Mouse (Mus musculus): ENCODE results near the gene Golim4. TPM values are rescaled to one million over a fixed set of nuclear protein-coding genes. Genes with fewer than 3 reads are reported as not detected.

The Golim4 gene
- polyA plus RNA-seq, 1 experiment from 2014 or later = 30.3 TPM

GRCm38 (mm10) chr3:75926327-75926726 is 30.4 kb downstream of the Golim4 start:
- TF ChIP-seq CTCF (IDR thresholded peaks at IDR 0.05; ENCODE audit: low read depth) = no peak
- H3K4me3 ChIP-seq (ENCODE audit: low read depth, low read length) = no peak overlapping the region
- H3K27ac ChIP-seq (ENCODE audit: low read depth, low read length) = no peak overlapping the region
- no peak for ATAC-seq
- no peak overlapping the region for H3K4me2 ChIP-seq (replicated peaks; ENCODE audit: low read depth)
- H3K9ac ChIP-seq (ENCODE audit: low read depth, low read length) = no peak overlapping the region
- H3K36me3 ChIP-seq (ENCODE audit: control insufficient read depth, insufficient read depth) = no peaks in the 10 kb centered on the region
- H3K4me1 ChIP-seq (replicated peaks; ENCODE audit: control insufficient read depth, insufficient read depth, low read length) = no peaks in the 10 kb centered on the region
- H3K27me3 ChIP-seq (replicated peaks; ENCODE audit: control insufficient read depth, insufficient read depth, low read length) = no peaks in the 10 kb centered on the region
- no peaks in the 10 kb centered on the region for H3K9me3 ChIP-seq (ENCODE audit: control insufficient read depth)
- 68% methylated on average over 3 of the region's 3 CpGs for WGBS

DNA sequence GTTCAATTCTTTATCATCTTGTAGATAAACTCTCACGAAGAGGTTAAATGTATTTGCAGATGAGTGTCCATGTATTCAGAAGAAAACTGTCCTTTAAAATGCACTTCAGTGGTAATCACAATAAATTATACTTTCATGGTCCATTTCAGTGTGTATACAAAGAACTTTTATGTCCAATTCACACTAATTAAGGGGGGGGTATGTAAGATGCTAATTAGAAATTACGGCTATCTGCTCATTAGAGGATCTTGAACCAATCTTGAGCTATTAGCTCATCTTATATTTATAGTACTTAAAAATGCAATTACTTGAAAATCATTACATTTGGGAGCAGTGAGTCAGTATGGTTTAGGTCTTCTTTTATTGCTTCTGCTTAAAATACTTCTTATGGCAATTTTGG is 31.6 kb downstream of the Golim4 start:
- no peaks in the 10 kb centered on the region for H3K27me3 ChIP-seq (replicated peaks; ENCODE audit: control insufficient read depth, insufficient read depth, low read length)
- no peaks in the 10 kb centered on the region for H3K9me3 ChIP-seq (ENCODE audit: control insufficient read depth)
- no peak overlapping the region for H3K27ac ChIP-seq (ENCODE audit: low read depth, low read length)
- no peak overlapping the region for H3K9ac ChIP-seq (ENCODE audit: low read depth, low read length)
- no peaks in the 10 kb centered on the region for H3K36me3 ChIP-seq (ENCODE audit: control insufficient read depth, insufficient read depth)
- no peak for TF ChIP-seq CTCF (IDR thresholded peaks at IDR 0.05; ENCODE audit: low read depth)
- 69% methylated on average over 2 of the region's 2 CpGs for WGBS
- no peak overlapping the region for H3K4me2 ChIP-seq (replicated peaks; ENCODE audit: low read depth)
- H3K4me1 ChIP-seq (replicated peaks; ENCODE audit: control insufficient read depth, insufficient read depth, low read length) = no peaks in the 10 kb centered on the region
- no peak overlapping the region for H3K4me3 ChIP-seq (ENCODE audit: low read depth, low read length)
- no peak for ATAC-seq

DNA sequence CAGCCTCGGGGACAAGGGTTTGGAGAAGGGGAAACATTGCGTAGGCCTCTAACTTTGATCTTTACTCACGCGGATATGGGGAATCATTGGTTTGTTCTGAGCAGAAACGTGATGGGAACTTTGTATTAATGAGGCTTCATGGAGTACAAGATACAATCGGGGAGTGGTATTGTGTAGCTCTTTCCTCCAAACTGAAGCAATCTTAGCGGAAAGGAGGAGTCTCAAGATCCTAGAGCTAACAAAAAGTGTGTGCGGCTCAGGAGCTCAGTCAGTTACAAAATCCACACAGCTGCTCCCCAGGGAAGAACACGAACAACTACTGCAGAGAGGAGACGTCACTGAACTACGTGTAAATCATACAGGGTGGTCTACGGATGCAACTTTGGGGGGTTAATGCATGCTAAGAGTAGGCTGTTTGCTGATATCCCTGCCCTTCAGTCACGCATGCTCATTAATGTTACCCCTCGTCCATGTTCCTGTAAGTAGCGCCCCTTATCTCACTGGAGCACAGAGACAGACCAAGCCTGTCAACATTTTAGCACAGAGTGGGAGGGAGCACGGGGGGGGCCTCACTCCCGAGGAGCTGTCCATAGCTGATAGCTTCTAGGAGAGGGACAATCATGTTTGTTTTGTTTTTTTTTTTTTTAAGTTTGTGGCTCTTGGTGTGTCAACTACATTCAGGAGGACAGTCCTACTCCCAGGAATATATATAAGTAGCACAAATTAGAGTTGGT is 38.8 kb downstream of the Golim4 start:
- no peaks in the 10 kb centered on the region for H3K9me3 ChIP-seq (ENCODE audit: control insufficient read depth)
- no peak for TF ChIP-seq CTCF (IDR thresholded peaks at IDR 0.05; ENCODE audit: low read depth)
- no peak overlapping the region for H3K27ac ChIP-seq (ENCODE audit: low read depth, low read length)
- H3K27me3 ChIP-seq (replicated peaks; ENCODE audit: control insufficient read depth, insufficient read depth, low read length) = no peaks in the 10 kb centered on the region
- H3K9ac ChIP-seq (ENCODE audit: low read depth, low read length) = no peak overlapping the region
- no peak overlapping the region for H3K4me3 ChIP-seq (ENCODE audit: low read depth, low read length)
- no peak for ATAC-seq
- H3K4me1 ChIP-seq (replicated peaks; ENCODE audit: control insufficient read depth, insufficient read depth, low read length) = no peaks in the 10 kb centered on the region
- no peaks in the 10 kb centered on the region for H3K36me3 ChIP-seq (ENCODE audit: control insufficient read depth, insufficient read depth)
- no peak overlapping the region for H3K4me2 ChIP-seq (replicated peaks; ENCODE audit: low read depth)
- 81% methylated on average over 17 of the region's 17 CpGs for WGBS

DNA sequence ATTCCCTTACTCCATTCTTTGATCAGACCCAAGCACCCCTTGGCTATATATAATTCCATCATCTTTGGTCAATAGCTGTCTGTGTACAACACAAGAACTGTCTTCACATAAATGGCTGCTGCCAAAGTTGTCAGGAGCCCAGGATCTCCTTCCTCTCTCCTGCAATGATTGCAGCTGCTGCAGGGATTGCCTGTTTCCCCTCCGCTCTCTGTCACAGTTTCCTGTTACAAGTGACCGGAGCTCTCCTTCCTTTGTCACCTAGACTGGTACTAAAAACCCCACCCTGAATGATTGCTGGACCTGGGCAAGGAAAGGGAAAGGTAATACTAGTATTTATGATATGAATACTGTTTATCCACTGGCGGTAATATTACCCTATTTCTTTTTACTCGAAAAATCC is 44.0 kb downstream of the Golim4 start:
- 33% methylated on average over 4 of the region's 4 CpGs for WGBS
- no peaks in the 10 kb centered on the region for H3K27me3 ChIP-seq (replicated peaks; ENCODE audit: control insufficient read depth, insufficient read depth, low read length)
- H3K9me3 ChIP-seq (ENCODE audit: control insufficient read depth) = no peaks in the 10 kb centered on the region
- no peaks in the 10 kb centered on the region for H3K36me3 ChIP-seq (ENCODE audit: control insufficient read depth, insufficient read depth)
- H3K9ac ChIP-seq (ENCODE audit: low read depth, low read length) = no peak overlapping the region
- no peaks in the 10 kb centered on the region for H3K4me1 ChIP-seq (replicated peaks; ENCODE audit: control insufficient read depth, insufficient read depth, low read length)
- H3K27ac ChIP-seq (ENCODE audit: low read depth, low read length) = no peak overlapping the region
- no peak for TF ChIP-seq CTCF (IDR thresholded peaks at IDR 0.05; ENCODE audit: low read depth)
- H3K4me3 ChIP-seq (ENCODE audit: low read depth, low read length) = no peak overlapping the region
- 0 out of 2 replicates have a peak overlapping the region, but pooled peaks have one; percentile 9 for H3K4me2 ChIP-seq (replicated peaks; ENCODE audit: low read depth)
- no peak for ATAC-seq

DNA sequence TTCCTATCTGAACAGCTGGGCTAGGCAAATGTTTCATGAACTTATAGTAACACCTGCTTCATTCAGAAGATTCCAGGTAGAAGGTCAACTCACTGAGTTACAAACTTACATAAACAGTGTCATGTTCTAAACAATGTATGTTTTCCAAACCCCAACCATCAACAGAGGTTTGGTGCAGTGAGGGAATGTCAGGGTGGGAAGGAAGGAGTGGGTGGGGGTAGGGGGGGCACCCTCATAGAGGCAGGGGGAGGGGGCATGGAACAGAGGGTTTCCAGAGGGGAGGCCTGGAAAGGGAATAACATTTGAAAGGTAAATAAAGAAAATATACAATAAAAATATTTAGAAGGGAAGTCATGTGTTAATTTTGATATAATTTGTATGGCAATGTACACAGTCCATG is 46.0 kb downstream of the Golim4 start:
- no peak for TF ChIP-seq CTCF (IDR thresholded peaks at IDR 0.05; ENCODE audit: low read depth)
- ATAC-seq = no peak
- Histone ChIP-seq H3K36me3 (ENCODE audit: control insufficient read depth, insufficient read depth) (peaks cover 9% of the 10 kb centered on the region), H3K4me1 (replicated peaks; ENCODE audit: control insufficient read depth, insufficient read depth, low read length) (no peaks in the 10 kb centered on the region), H3K27ac (ENCODE audit: low read depth, low read length) (no peak overlapping the region), H3K9me3 (ENCODE audit: control insufficient read depth) (no peaks in the 10 kb centered on the region), H3K9ac (ENCODE audit: low read depth, low read length) (no peak overlapping the region), H3K4me3 (ENCODE audit: low read depth, low read length) (no peak overlapping the region), H3K27me3 (replicated peaks; ENCODE audit: control insufficient read depth, insufficient read depth, low read length) (no peaks in the 10 kb centered on the region), H3K4me2 (replicated peaks; ENCODE audit: low read depth) (no peak overlapping the region)

- H3K36me3 ChIP-seq (ENCODE audit: control insufficient read depth, insufficient read depth) = peaks cover 9% of the 10 kb centered on the region
- peak; percentile 92 for TF ChIP-seq CTCF (IDR thresholded peaks at IDR 0.05; ENCODE audit: low read depth)
- no peak overlapping the region for H3K4me3 ChIP-seq (ENCODE audit: low read depth, low read length)
- H3K9me3 ChIP-seq (ENCODE audit: control insufficient read depth) = no peaks in the 10 kb centered on the region
- WGBS = 5% methylated on average over 4 of the region's 4 CpGs
- H3K27me3 ChIP-seq (replicated peaks; ENCODE audit: control insufficient read depth, insufficient read depth, low read length) = no peaks in the 10 kb centered on the region
- H3K4me2 ChIP-seq (replicated peaks; ENCODE audit: low read depth) = no peak overlapping the region
- H3K27ac ChIP-seq (ENCODE audit: low read depth, low read length) = no peak overlapping the region
- H3K9ac ChIP-seq (ENCODE audit: low read depth, low read length) = no peak overlapping the region
- ATAC-seq = 0 out of 2 replicates have a peak, but pooled peaks have one; percentile 19
- no peaks in the 10 kb centered on the region for H3K4me1 ChIP-seq (replicated peaks; ENCODE audit: control insufficient read depth, insufficient read depth, low read length)
Measured at GRCm38 (mm10) chr3:75910257-75910656, 46.5 kb downstream of the Golim4 start.

All from intestine, postnatal 0 days (tissue).